Mouse (Mus musculus) CH12.LX (cell line): ENCODE results near the gene Spg20. TPM values are rescaled to one million over a fixed set of nuclear protein-coding genes. Genes with fewer than 3 reads are reported as not detected.

Experiments used
- DNase-seq: peaks from one replicate; pipeline ENCODE4 v3.0.0-alpha.2; 2013; ENCODE audit errors: extremely low read depth
- H3K27ac ChIP-seq: 2 replicates; pipeline ENCODE4 v1.5.1; 2012; ENCODE audit warnings: low read depth, mild to moderate bottlenecking, control low read depth, moderate library complexity; ENCODE audit not compliant: insufficient read depth
- H3K27me3 ChIP-seq: replicated peaks from 2 replicates; pipeline ENCODE3; 2012; ENCODE audit warnings: inconsistent platforms
- H3K36me3 ChIP-seq, 2 experiments: replicated peaks in 1 of 2; 2 replicates each; pipeline versions ENCODE3 to v1.6.1; 2012; ENCODE audit warnings: inconsistent platforms in 1 of 2, low read length in 1 of 2, mild to moderate bottlenecking in 1 of 2, mixed read lengths in 1 of 2, moderate library complexity in 1 of 2; ENCODE audit not compliant: control insufficient read depth in 1 of 2, insufficient read depth in 1 of 2
- H3K4me1 ChIP-seq, 2 experiments: 2 replicates each; pipeline ENCODE4 v1.6.1; 2012; ENCODE audit warnings: inconsistent platforms in 1 of 2, moderate library complexity in 1 of 2; ENCODE audit not compliant: insufficient read depth in 2 of 2, control insufficient read depth in 1 of 2
- H3K4me2 ChIP-seq: 2 replicates; pipeline ENCODE4 v1.6.1; 2012; ENCODE audit warnings: low read depth, mild to moderate bottlenecking, control low read depth; ENCODE audit not compliant: poor library complexity, insufficient read depth, severe bottlenecking
- H3K4me3 ChIP-seq, 3 experiments: fragments of 150-350 bp in 1 of 3; sonication (generic) in 1 of 3; replicated peaks in 1 of 3; 2 replicates each; pipeline versions ENCODE3 to v1.5.1; 2011 to 2012; ENCODE audit warnings: low read depth in 2 of 3, low read length in 2 of 3, mild to moderate bottlenecking in 2 of 3, moderate library complexity in 2 of 3, control low read depth in 1 of 3, improper control_type of control experiment in 1 of 3, inconsistent platforms in 1 of 3, mixed read lengths in 1 of 3; ENCODE audit not compliant: poor library complexity in 1 of 3
- H3K79me2 ChIP-seq: replicated peaks from 2 replicates; pipeline ENCODE4 v1.6.1; 2012; ENCODE audit warnings: mild to moderate bottlenecking, moderate library complexity; ENCODE audit not compliant: control insufficient read depth, poor library complexity, insufficient read depth, severe bottlenecking; ENCODE audit errors: extremely low read depth
- H3K9ac ChIP-seq: 2 replicates; pipeline ENCODE4 v1.6.1; 2012; ENCODE audit warnings: low read depth, mild to moderate bottlenecking, control low read depth, moderate library complexity; ENCODE audit not compliant: insufficient read depth
- H3K9me3 ChIP-seq: replicated peaks from 2 replicates; pipeline ENCODE3; 2012; ENCODE audit warnings: low read length, inconsistent platforms, mixed read lengths
- HCFC1 ChIP-seq: IDR thresholded peaks from 2 replicates; pipeline ENCODE4 v1.6.1; 2012; ENCODE audit warnings: low read depth, mild to moderate bottlenecking, inconsistent platforms, low read length, improper control_type of control experiment
- IRF4 ChIP-seq: IDR thresholded peaks from 2 replicates; pipeline ENCODE4 v1.6.1; 2014; ENCODE audit warnings: low read depth, mild to moderate bottlenecking, inconsistent platforms, low read length, improper control_type of control experiment
- MXI1 ChIP-seq: IDR thresholded peaks from 2 replicates; pipeline ENCODE4 v1.6.1; 2011; ENCODE audit warnings: mild to moderate bottlenecking, low read depth, low read length, improper control_type of control experiment
- NELFE ChIP-seq: IDR thresholded peaks from 2 replicates; pipeline ENCODE4 v1.6.1; 2011; ENCODE audit warnings: low read depth, low read length, improper control_type of control experiment
- POLR2AphosphoS2 ChIP-seq: IDR thresholded peaks from 2 replicates; pipeline ENCODE4 v1.6.1; 2011; ENCODE audit warnings: low read depth, low read length, improper control_type of control experiment
- RAD21 ChIP-seq: IDR thresholded peaks from 2 replicates; pipeline ENCODE4 v1.6.1; 2011; ENCODE audit warnings: low read depth, mild to moderate bottlenecking, low read length, improper control_type of control experiment, moderate library complexity
- SMC3 ChIP-seq: IDR thresholded peaks from 2 replicates; pipeline ENCODE4 v1.6.1; 2011; ENCODE audit warnings: low read depth, low read length, improper control_type of control experiment
- USF1 ChIP-seq: IDR thresholded peaks from 2 replicates; pipeline ENCODE4 v1.6.1; 2014; ENCODE audit warnings: low read depth, mild to moderate bottlenecking, inconsistent platforms, low read length, improper control_type of control experiment
- ZKSCAN1 ChIP-seq: IDR thresholded peaks from 2 replicates; pipeline ENCODE4 v1.6.1; 2012; ENCODE audit warnings: low read depth, inconsistent platforms, low read length, improper control_type of control experiment, borderline replicate concordance
- dilution Hi-C: fragments of 300-500 bp; cut with MboI; formaldehyde crosslinking; loops from 2 replicates; pipeline ENCODE4 v1.14.3; 2020; ENCODE audit warnings: low sequenced_read_pairs; ENCODE audit not compliant: extremely low pct_unique_long_range_greater_than_20kb, extremely low pct_ligation_motif_present
- in situ Hi-C: fragments of 300-500 bp; cut with MboI; formaldehyde crosslinking; loops from 3 replicates; pipeline ENCODE4 v1.14.3; 2019; ENCODE audit warnings: low sequenced_read_pairs, low pct_ligation_motif_present, low pct_unique_long_range_greater_than_20kb, mixed read lengths
- polyA plus RNA-seq: library from polyadenylated mRNA; unstranded; fragments of >175 nt; gene quantifications from 2 replicates; pipeline ENCODE4 v1.2.1, GENCODE M21; 2012; ENCODE audit warnings: low read depth; ENCODE audit not compliant: insufficient read length
- total RNA-seq, 2 experiments: library from RNA; depleted of rRNA; stranded (reverse); fragments of 300-350 nt in 1 of 2; fragments of >200 nt in 1 of 2; gene quantifications; 2 replicates each; pipeline ENCODE4 v1.2.3; 2012 to 2014

Gene Spg20
- total and polyA plus RNA-seq, 3 experiments, result 31.5 to 43.0 (median 38.2) TPM

- no peak overlapping the region for H3K9ac ChIP-seq
- H3K9me3 ChIP-seq, result no peaks in the 10 kb centered on the region
- no peak overlapping the region for H3K4me3 ChIP-seq
- no peaks in the 10 kb centered on the region for H3K27me3 ChIP-seq
- H3K36me3 ChIP-seq, result no peaks in the 10 kb centered on the region
- TF ChIP-seq HCFC1 (no peak), IRF4 (no peak), NELFE (no peak), MXI1 (no peak), ZKSCAN1 (no peak)
- no peak overlapping the region for H3K4me2 ChIP-seq
- dilution Hi-C loops, result no loop called here
- in situ Hi-C loops, result no loop called here
- no peaks in the 10 kb centered on the region for H3K79me2 ChIP-seq
- H3K4me1 ChIP-seq, result peaks cover 0 to 2% of the 10 kb centered on the region in 2 experiments; a peak in 1 of 4 replicates
- no peak overlapping the region for H3K27ac ChIP-seq
- no peak for DNase-seq
Measured at GRCm38 (mm10) chr3:55146441-55146840, 34.5 kb downstream of the Spg20 start.

GRCm38 (mm10) chr3:55147156-55147555 lies 35.2 kb downstream of the Spg20 start:
- no peak overlapping the region for H3K27ac ChIP-seq
- H3K36me3 ChIP-seq, result no peaks in the 10 kb centered on the region
- H3K4me1 ChIP-seq, result peaks cover 2 to 3% of the 10 kb centered on the region in 2 experiments; a peak in 2 of 4 replicates
- no peak overlapping the region for H3K4me3 ChIP-seq
- H3K9ac ChIP-seq, result no peak overlapping the region
- TF ChIP-seq HCFC1 (no peak), NELFE (no peak), USF1 (no peak)
- DNase-seq, result no peak
- in situ Hi-C loops, result no loop called here
- dilution Hi-C loops, result no loop called here
- H3K4me2 ChIP-seq, result no peak overlapping the region
- H3K27me3 ChIP-seq, result no peaks in the 10 kb centered on the region
- no peaks in the 10 kb centered on the region for H3K79me2 ChIP-seq
- H3K9me3 ChIP-seq, result no peaks in the 10 kb centered on the region

GRCm38 (mm10) chr3:55148091-55148490 lies 36.2 kb downstream of the Spg20 start:
- H3K36me3 ChIP-seq, result no peaks in the 10 kb centered on the region
- peaks cover 2 to 3% of the 10 kb centered on the region in 2 experiments; a peak in 2 of 4 replicates for H3K4me1 ChIP-seq
- no peaks in the 10 kb centered on the region for H3K79me2 ChIP-seq
- in situ Hi-C loops, result no loop called here
- no peak overlapping the region for H3K4me3 ChIP-seq
- dilution Hi-C loops, result no loop called here
- TF ChIP-seq RAD21, result no peak
- no peak for TF ChIP-seq SMC3
- no peak for TF ChIP-seq POLR2AphosphoS2
- no peak overlapping the region for H3K9ac ChIP-seq
- H3K9me3 ChIP-seq, result no peaks in the 10 kb centered on the region
- H3K27ac ChIP-seq, result no peak overlapping the region
- no peak for DNase-seq
- no peak overlapping the region for H3K4me2 ChIP-seq
- no peaks in the 10 kb centered on the region for H3K27me3 ChIP-seq
